ENCODE assay signal across 18 mouse cellular contexts in genomic region chr7:125969076-125969475, GRCm38 (mm10).
DNase-seq lines count a peak whose midpoint lies in the region; ATAC-seq lines count a peak whose summit lies in the region.
"Had no signal": no experiment of that assay in that cellular context is flagged by ENCODE, and none has a peak within 500 bp of the region (broad histone marks: within the 10 kb centered on the region; RNA-seq: fewer than 3 reads in every experiment).

No protein-coding gene starts in this region.

- H3K36me3 ChIP-seq in heart, embryonic 10.5 days, result no peaks in the 10 kb centered on the region
- H3K36me3 ChIP-seq: embryonic facial prominence, embryonic 15.5 days; forebrain, embryonic 15.5 days; heart, embryonic 15.5 days; hindbrain, embryonic 15.5 days had no signal

- H3K4me3 ChIP-seq in heart, embryonic 10.5 days, result no peak overlapping the region
- H3K4me3 ChIP-seq: embryonic facial prominence, embryonic 15.5 days; forebrain, embryonic 15.5 days; heart, embryonic 15.5 days; hindbrain, embryonic 15.5 days had no signal

- DNase-seq in heart, embryonic 10.5 days (ENCODE audit: low spot score), result no peak
- DNase-seq in heart, postnatal 14 days, result no peak
- DNase-seq in ovary, adult 18-20 months (ENCODE audit: low spot score), result peak; percentile 64
- no peak for DNase-seq in ovary, postnatal 10 days (ENCODE audit: low spot score)
- peak; percentile 72 for DNase-seq in adrenal gland, postnatal 14 days
- no peak for DNase-seq in left cerebral cortex, adult 18-20 months (ENCODE audit: low spot score in 2 of 2)
- DNase-seq: cerebellum, adult 11 months; cerebellum, adult 8-10 months; cerebellum, postnatal 14 days; embryo, embryonic 11 days; gastrocnemius, postnatal 36 days; heart, adult 11 months; heart, postnatal 36 days had no signal

- 33% methylated on average over 3 of the region's 3 CpGs for WGBS in heart, embryonic 10.5 days

- no peak for ATAC-seq in megakaryocyte, adult 5-6 weeks (ENCODE audit: poor library complexity, severe bottlenecking)
- ATAC-seq: forebrain, embryonic 15.5 days had no signal

- no peaks in the 10 kb centered on the region for H3K9me3 ChIP-seq in heart, embryonic 10.5 days
- H3K9me3 ChIP-seq: embryonic facial prominence, embryonic 15.5 days; forebrain, embryonic 15.5 days; heart, embryonic 15.5 days; hindbrain, embryonic 15.5 days had no signal

- H3K27ac ChIP-seq in heart, embryonic 10.5 days, result peak overlapping the region; percentile 17; the same call in 1 of the 2 replicates
- H3K27ac ChIP-seq: embryonic facial prominence, embryonic 15.5 days; forebrain, embryonic 15.5 days; heart, embryonic 15.5 days; hindbrain, embryonic 15.5 days had no signal

- H3K4me1 ChIP-seq in heart, embryonic 10.5 days, result peaks cover 54% of the 10 kb centered on the region

- intact Hi-C loops in heart, postnatal 14 days (cut with DNase I), result no loop called here

- no peaks in the 10 kb centered on the region for H3K27me3 ChIP-seq in heart, embryonic 10.5 days (ENCODE audit: insufficient read depth, poor library complexity, severe bottlenecking)
- H3K27me3 ChIP-seq: embryonic facial prominence, embryonic 15.5 days; forebrain, embryonic 15.5 days; heart, embryonic 15.5 days; hindbrain, embryonic 15.5 days had no signal

Comparison
In these comparisons a context has a peak if more than half of its experiments do, and no peak if none do; other contexts are left out.
1. DNase-seq: peak in ovary, adult 18-20 months (single experiment) and adrenal gland, postnatal 14 days (single experiment); none in heart, embryonic 10.5 days (single experiment), heart, postnatal 14 days (0 of 2), ovary, postnatal 10 days (single experiment) and left cerebral cortex, adult 18-20 months (0 of 2).